Mouse (Mus musculus): ENCODE results near the gene Snx1. TPM values are rescaled to one million over a fixed set of nuclear protein-coding genes. Genes with fewer than 3 reads are reported as not detected.

Snx1 gene
- total and polyA plus RNA-seq, 3 experiments: 83.9 to 189 (median 113) TPM

- Histone ChIP-seq H3K4me1 (ENCODE audit: control insufficient read depth in 1 of 2, insufficient read depth in 2 of 2, low read length in 2 of 2) (peaks cover 0 to 5% of the 10 kb centered on the region in 2 experiments; a peak in 2 of 4 replicates), H3K9ac (ENCODE audit: control insufficient read depth, low read depth, low read length, poor library complexity, severe bottlenecking) (no peak overlapping the region), H3K79me2 (ENCODE audit: control insufficient read depth, insufficient read depth, low read length, poor library complexity) (no peaks in the 10 kb centered on the region; the same call in none of the 2 replicates), H3K9me3 (replicated peaks; ENCODE audit: insufficient read depth, low read length) (no peaks in the 10 kb centered on the region), H3K27ac (ENCODE audit: control insufficient read depth, low read depth, low read length) (no peak overlapping the region), H3K36me3 (ENCODE audit: control insufficient read depth in 1 of 2, insufficient read depth in 2 of 2, low read length in 2 of 2) (peaks cover 0 to 3% of the 10 kb centered on the region in 2 experiments; a peak in 1 of 4 replicates), H3K27me3 (ENCODE audit: control insufficient read depth in 1 of 2, insufficient read depth in 2 of 2, low read length in 2 of 2) (no peaks in the 10 kb centered on the region), H3K4me3 (ENCODE audit: control insufficient read depth in 1 of 2, insufficient read depth in 1 of 2, low read depth in 2 of 2, low read length in 2 of 2) (no peak overlapping the region)
- no peak for TF ChIP-seq MYB (IDR thresholded peaks at IDR 0.05; ENCODE audit: low read depth, low read length)
- no peak for TF ChIP-seq EP300 (IDR thresholded peaks at IDR 0.05; ENCODE audit: low read depth in 1 of 2, low read length in 2 of 2)
- TF ChIP-seq POLR2AphosphoS5 (IDR thresholded peaks at IDR 0.05; ENCODE audit: borderline replicate concordance, low read depth, low read length): no peak
- no peak for TF ChIP-seq USF2 (IDR thresholded peaks at IDR 0.05; ENCODE audit: borderline replicate concordance in 1 of 2, insufficient read depth in 1 of 2, low read depth in 1 of 2, low read length in 2 of 2)
- TF ChIP-seq MXI1 (IDR thresholded peaks at IDR 0.05; ENCODE audit: low read depth, low read length): no peak
- DNase-seq (ENCODE audit: low read depth, low spot score): no peak
Measured at GRCm38 (mm10) chr9:66153594-66153993, 27.2 kb upstream of the Snx1 start.

- H3K79me2 ChIP-seq (ENCODE audit: control insufficient read depth, insufficient read depth, low read length, poor library complexity): no peaks in the 10 kb centered on the region
- no peak for TF ChIP-seq HCFC1 (IDR thresholded peaks at IDR 0.05; ENCODE audit: low read depth, low read length)
- no peak for TF ChIP-seq ZC3H11A (IDR thresholded peaks at IDR 0.05; ENCODE audit: low read depth, low read length)
- no peak for TF ChIP-seq JUND (IDR thresholded peaks at IDR 0.05; ENCODE audit: low read depth, low read length)
- no peak for TF ChIP-seq CHD2 (IDR thresholded peaks at IDR 0.05; ENCODE audit: low read length)
- TF ChIP-seq ZMIZ1 (IDR thresholded peaks at IDR 0.05; ENCODE audit: low read depth, low read length): no peak
- no peak for TF ChIP-seq TBP (IDR thresholded peaks at IDR 0.05; ENCODE audit: low read depth, low read length)
- no peak for TF ChIP-seq ELF1 (IDR thresholded peaks at IDR 0.05; ENCODE audit: low read depth, low read length)
- no peak for TF ChIP-seq ZKSCAN1 (IDR thresholded peaks at IDR 0.05; ENCODE audit: low read depth, low read length)
- no peak for TF ChIP-seq MYC (IDR thresholded peaks at IDR 0.05; ENCODE audit: low read depth, low read length)
- no peak for TF ChIP-seq MAFK (IDR thresholded peaks at IDR 0.05; ENCODE audit: borderline replicate concordance, low read depth, low read length)
- no peak for TF ChIP-seq MAX (IDR thresholded peaks at IDR 0.05; ENCODE audit: low read length)
- TF ChIP-seq BHLHE40 (IDR thresholded peaks at IDR 0.05; ENCODE audit: borderline replicate concordance, low read depth, low read length): no peak
- TF ChIP-seq UBTF (IDR thresholded peaks at IDR 0.05; ENCODE audit: borderline replicate concordance, insufficient read depth, low read depth, low read length): no peak
- TF ChIP-seq GATA1 (IDR thresholded peaks at IDR 0.05; ENCODE audit: low read depth, low read length): no peak
- no peak for TF ChIP-seq NELFE (IDR thresholded peaks at IDR 0.05; ENCODE audit: low read depth, low read length)
- TF ChIP-seq RAD21 (IDR thresholded peaks at IDR 0.05; ENCODE audit: low read depth, low read length): no peak
- TF ChIP-seq KAT2A (conservative IDR thresholded peaks at IDR 0.05; ENCODE audit: low read depth, low read length): no peak
- no peaks in the 10 kb centered on the region for H3K9me3 ChIP-seq (replicated peaks; ENCODE audit: insufficient read depth, low read length)
- DNase-seq (ENCODE audit: low read depth, low spot score): no peak
- no peaks in the 10 kb centered on the region for H3K27me3 ChIP-seq (ENCODE audit: control insufficient read depth in 1 of 2, insufficient read depth in 2 of 2, low read length in 2 of 2)
- H3K36me3 ChIP-seq (ENCODE audit: control insufficient read depth in 1 of 2, insufficient read depth in 2 of 2, low read length in 2 of 2): no peaks in the 10 kb centered on the region
- no peak overlapping the region for H3K9ac ChIP-seq (ENCODE audit: control insufficient read depth, low read depth, low read length, poor library complexity, severe bottlenecking)
- no peak overlapping the region for H3K27ac ChIP-seq (ENCODE audit: control insufficient read depth, low read depth, low read length)
- no peak overlapping the region for H3K4me3 ChIP-seq (ENCODE audit: control insufficient read depth in 1 of 2, insufficient read depth in 1 of 2, low read depth in 2 of 2, low read length in 2 of 2)
- no peaks in the 10 kb centered on the region for H3K4me1 ChIP-seq (ENCODE audit: control insufficient read depth in 1 of 2, insufficient read depth in 2 of 2, low read length in 2 of 2)
Measured at GRCm38 (mm10) chr9:66152011-66152410, 25.6 kb upstream of the Snx1 start.
